Mouse (Mus musculus) telencephalon, adult 2 months (tissue): ENCODE data around the gene Tpr.

Experiments
- DNase-seq: peaks from one replicate; pipeline ENCODE4 v3.0.0-alpha.2; 2011; ENCODE audit warnings: low read depth, low spot score

The Tpr gene

DNA sequence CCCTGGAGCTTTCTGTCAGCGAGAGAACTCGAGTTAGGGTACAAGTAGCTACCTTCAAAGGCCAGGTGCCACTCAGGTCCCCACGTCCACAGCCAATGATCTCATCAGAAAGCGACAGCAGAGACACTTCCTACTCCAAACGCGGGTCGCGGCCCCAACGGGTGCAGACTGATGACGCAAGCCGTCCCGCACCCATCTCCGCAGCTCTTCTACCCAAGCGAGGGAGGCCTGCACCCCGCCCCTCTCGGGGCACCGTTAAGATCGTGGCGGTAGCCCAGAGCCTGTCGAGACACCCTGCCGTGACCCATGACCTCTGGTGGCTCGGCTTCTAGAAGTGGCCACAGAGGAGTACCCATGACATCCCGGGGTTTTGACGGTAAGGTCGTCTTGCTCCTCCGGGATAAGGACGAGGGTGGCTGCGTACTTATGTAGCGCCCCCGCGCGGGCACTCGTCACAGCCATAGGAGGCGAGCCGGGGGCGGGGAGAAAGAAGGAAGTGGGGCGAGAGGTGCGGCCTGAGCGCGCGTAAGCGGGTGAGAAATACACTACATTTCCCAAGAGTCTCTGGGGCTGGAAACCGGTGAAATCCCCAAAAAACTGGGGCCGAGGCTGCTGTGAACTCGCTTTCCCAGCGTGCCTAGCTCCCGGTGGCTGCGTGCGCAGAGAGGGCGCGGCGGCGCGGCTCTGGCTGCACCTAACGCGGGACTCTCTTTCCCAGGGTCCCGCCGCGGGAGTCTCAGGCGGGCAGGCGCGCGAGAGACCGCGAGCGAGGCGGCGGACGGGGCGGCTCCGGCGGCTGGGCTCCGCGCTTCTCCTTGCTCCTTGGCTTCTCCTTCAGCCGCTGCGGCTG, at the start of gene Tpr, which contains the start of gene Odr4:
Tpr (plus strand) TSS at position 201 of the 850 bp plus-strand sequence.
Odr4 (minus strand) TSS at position 443 of the 850 bp plus-strand sequence.
- peak; percentile 99 for DNase-seq

GRCm38 (mm10) chr1:150360864-150361263, 31.8 kb upstream of the Tpr start:
- DNase-seq = no peak

- no peak for DNase-seq
Observed at GRCm38 (mm10) chr1:150372895-150373294, 19.7 kb upstream of the Tpr start.

DNA sequence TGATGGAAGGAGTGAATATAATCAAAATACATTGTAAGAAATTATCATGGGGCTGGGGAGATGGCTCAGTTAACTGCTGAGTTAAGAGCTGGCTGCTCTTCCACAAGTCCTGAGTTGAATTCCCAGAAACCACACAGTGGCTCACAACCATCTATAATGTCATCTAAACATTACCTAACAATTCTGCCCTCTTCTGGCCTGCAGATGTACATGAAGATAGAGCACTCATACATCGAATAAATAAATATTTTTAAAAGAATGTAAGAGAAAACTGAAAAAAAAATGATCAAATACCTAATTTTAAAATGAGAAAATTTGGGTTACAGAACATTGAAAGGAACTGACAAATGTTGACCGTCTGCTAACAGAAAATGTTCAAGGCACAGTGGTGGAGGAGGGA, 18.4 kb upstream of the Tpr start:
- DNase-seq = no peak

- DNase-seq = no peak
Observed at GRCm38 (mm10) chr1:150384138-150384537, 8.5 kb upstream of the Tpr start.

DNA sequence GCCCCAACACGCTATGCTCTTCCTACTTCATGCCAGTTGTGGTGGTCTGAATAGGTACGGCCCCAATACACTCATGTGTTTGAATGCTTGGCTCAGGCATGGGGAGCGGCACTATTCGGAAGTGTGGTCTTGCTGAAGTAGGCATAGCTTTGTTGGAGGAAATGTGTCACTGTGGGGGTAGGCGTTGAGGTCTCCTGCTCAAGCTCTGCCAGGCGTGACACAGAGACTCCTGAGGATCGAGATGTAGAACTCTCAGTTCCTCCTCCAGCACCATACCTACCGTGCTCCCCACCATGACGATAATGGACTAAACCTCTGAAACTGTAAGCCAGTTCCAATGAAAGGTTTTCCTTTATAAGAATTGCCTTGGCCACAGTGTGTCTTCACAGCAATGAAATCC, 5.1 kb upstream of the Tpr start:
- DNase-seq = no peak

- DNase-seq = no peak
Observed at GRCm38 (mm10) chr1:150389390-150390129, 3.1 kb upstream of the Tpr start.

DNA sequence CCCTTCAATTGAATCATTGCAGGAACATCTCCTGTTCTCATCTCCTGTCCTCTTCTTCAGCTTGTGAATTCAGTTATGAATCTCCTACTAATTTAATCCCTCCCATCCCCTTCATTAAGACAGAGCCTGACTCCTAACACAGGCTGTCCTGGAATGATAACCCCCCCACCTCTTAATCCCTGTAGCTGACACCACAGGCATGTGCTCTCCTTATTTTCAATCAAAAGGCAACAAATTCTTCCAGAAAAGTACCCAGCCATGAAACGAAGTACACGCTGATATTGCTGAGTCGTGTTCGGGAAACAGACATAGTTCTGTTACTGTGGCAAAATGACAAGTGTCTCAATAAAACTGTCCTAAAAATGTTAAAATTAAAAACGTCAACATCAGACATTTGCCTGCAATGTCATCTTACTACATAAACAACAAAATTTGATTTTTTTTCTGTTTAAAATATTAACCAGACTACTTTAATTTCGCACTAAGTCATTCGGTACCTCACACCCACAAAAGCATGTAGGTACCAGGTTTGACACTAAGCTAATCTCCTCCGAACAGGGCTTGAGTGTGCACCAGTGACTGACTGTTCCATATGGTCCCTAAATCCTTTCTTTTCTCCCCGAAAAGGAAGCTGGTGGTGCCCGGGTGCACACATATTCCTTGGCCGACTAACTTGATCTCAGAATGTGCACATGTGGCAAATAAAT, 554 bp upstream of the Tpr start:
- no peak for DNase-seq

DNA sequence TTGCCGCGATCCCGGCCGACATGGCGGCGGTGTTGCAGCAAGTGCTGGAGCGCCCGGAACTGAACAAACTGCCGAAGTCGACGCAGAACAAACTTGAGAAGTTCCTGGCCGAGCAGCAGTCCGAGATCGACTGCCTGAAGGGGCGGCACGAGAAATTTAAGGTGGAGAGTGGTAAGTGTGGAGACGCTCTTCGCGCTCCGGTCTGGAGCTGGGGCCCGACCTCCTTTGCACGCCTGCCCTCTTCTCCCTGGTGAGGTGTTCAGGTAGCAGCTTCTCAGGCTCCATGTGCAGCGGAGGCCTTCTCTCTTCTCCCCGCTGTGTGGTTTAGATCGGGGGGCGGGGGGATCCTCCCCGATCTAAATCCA, 832 bp downstream of the Tpr start:
- DNase-seq = no peak

DNA sequence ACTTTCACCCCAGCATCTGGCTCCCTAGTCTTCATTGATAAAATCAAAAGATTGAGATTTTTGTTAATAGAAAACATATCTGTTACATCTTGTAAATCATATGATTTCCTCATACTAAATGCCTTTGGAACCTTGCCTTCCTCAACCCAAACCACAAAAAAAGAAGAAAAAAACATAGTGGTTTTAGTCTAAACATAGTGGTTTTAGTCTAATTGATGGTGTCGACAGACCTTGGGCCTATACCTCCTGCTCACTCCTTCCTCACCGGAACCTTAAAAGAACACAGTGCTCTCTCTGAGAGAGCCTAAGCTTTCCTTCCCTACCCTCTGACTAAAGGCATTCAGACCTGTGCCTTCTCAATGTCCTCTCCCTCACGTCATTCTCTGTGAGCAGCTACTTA, 3.4 kb downstream of the Tpr start:
- no peak for DNase-seq

GRCm38 (mm10) chr1:150403914-150404313, 11.3 kb downstream of the Tpr start:
- DNase-seq = no peak

DNA sequence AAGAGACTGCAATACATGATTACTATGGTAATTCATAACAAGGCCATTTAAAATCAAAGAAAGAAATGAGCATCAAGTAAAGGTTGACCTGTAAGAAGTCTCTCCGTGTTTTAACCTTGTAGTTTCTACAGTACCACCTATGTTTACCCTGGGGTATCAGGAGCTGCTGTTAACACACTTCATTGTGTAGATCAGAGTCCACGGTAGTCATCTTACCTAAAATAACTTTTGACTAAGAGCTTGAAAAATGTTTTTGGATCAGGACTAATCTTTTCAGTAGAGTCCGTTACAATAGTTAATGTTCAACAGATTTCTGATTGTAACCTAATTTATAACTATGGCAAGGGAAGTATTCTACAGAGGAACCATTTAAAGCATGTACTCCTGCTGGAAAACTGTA, 11.9 kb downstream of the Tpr start:
- no peak for DNase-seq

GRCm38 (mm10) chr1:150407285-150407684, 14.6 kb downstream of the Tpr start:
- no peak for DNase-seq

GRCm38 (mm10) chr1:150409996-150410395, 17.4 kb downstream of the Tpr start:
- no peak for DNase-seq

DNA sequence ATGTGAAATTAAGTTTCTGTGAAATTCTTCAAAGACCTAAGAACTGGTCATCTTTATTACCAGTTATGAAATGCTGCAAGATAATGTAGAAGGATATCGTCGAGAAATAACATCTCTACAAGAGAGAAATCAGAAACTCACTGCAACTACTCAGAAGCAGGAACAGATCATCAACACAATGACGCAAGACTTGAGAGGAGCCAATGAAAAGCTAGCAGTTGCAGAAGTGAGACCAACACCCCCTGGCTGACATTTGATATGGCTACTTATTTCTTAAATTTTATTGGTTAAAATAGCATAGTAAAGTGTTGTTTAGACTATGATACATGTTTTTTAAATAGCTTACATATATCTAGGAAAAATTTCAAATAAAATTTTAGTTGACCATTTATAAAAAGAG, 23.4 kb downstream of the Tpr start:
- DNase-seq = no peak

DNA sequence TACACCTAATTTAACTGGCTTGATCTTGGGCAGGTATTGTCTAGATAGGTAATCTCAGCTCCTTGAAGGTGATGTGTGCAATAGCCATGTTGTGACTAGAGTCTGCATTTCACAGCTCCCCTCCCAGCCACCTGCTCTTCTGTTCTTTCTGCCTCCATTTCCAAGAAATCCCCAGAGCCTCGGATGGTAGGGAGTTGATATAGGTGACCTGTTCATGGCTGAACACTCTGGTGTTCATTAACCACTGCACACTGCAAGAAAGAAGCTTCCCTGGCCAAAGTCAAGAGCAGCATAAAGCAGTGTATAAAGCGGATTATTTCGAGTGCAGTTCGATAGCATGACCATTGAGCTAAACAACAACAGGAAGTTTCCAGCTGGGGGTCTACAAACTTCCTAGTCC, 25.8 kb downstream of the Tpr start:
- no peak for DNase-seq

DNA sequence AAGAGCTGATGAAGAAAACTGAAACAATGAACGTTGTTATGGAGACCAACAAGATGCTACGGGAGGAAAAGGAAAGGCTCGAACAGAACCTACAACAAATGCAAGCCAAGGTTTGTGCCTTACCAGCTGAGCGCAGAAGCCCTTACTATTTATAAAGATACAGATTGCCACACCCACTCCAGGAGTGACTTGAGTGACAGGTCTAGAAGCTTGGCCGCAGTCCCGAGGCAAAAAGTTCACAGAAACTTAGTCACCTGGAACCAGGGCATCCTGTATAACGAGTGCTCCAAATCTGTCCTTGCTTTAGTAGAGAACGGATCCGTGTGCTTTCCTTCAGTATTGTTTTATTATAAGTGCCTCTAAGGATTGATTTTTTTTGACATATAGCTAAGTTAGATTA, 33.0 kb downstream of the Tpr start:
- DNase-seq = no peak

DNA sequence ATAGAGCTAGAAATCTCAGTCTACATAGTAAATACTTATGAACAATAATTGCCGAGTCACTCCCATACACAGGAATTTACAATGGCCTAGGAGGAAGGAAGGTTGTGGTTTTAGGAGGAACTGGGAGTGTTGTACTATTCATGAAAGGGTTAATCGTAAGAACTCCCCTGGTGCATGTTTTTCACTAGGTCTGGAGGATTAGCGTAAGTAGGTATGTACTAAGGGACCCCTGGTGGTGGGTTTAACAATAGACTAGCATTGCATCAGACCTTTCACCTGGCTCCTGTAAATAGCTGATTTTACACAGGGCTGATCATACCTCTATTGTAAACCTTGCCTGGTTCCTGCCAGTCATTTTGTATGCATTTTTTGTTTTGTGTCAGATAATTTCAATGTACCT, 33.6 kb downstream of the Tpr start:
- DNase-seq = no peak

DNA sequence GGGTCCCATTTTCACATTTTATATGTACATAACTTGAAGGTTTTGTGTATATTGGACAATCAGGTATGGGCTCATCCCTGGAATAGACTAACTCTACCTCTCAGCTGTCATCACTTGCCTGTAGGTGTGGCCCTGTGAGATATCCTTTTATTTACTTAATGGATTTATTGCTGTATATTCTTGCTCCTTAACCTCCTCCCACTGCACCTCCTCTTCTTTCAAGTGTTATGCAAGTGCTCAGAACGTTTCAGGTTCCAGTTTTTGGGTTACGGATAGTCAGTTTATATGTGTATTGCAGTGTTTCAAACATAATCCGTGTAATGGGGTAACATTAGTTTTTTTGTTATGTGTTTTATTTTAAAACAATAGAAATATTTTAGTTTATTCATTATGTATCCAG, 46.0 kb downstream of the Tpr start:
- DNase-seq = no peak

GRCm38 (mm10) chr1:150441731-150442130, 49.1 kb downstream of the Tpr start:
- DNase-seq = no peak

DNA sequence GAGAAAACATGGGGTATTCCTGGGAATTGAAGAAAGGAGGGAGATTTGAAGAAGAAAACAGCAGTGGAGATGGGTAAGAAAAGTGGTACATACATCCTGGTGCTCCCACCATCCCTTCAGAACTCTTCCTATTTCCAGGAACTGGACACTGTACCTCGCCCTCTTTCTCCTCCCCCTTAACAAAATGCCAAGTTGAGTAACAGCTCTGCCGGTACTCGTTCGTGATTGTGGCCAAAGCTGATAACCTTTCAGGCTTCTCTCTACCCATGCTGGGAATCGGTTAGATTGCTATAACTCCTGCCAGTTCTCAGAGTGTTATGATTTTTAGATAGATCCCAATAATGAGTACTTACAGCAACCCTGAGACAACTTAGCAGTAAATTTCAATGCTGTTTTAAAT, 66.3 kb downstream of the Tpr start:
- DNase-seq = no peak

DNA sequence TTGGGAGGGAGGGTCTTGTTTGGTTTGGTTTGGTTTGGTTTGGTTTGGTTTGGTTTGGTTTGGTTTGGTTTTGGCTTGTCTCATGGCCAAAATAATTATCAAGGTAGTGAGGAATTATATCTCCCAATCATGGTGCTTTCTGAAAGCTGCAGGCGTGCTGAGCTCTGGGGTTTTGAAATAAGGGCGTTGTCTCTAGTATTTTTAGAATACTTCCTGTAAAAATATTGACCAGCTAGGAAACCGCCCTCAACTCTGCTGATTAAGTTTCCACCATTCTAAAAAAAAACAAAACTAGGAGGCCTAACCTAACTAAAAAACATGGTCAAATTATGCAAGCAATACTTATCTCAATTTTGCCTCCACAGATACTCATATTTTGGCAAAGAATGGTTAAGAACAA, 67.0 kb downstream of the Tpr start:
- no peak for DNase-seq
